Mouse (Mus musculus): ENCODE data around the gene Foxd3. TPM values are rescaled to one million over a fixed set of nuclear protein-coding genes. Genes with fewer than 3 reads are reported as not detected.

Gene Foxd3
- polyA plus RNA-seq, 1 experiment: not detected

DNA sequence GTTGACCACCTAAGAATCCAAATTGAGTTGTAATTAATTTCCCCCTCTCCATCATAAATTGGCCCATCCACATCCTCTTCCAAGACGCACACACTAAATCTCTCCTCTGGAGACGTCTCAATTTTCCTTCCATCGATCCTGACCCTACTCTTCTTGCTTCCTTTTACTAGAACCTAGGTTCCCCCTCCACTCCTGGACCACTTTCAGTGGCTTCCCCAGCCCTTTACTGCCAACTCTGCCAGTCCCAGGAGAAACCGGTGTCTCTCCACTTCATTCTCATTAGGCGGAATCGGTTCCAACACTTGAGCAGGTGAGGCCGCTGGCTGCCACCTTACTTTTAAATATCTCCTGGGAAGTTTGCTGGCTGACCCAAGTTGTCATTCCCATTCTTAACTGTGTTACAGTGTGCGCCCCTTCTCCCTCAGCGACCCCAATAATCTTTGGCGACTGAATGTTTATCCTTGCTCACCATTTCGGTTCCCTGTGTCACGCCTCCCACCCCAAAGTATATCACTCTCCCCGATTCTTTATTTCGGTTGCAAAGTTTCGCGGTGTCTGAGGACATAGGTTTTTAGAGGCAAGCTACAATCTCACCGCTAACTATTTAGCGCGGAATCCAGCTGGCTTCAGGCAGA lies 3.4 kb upstream of the Foxd3 start:
- no peak overlapping the region for H3K4me3 ChIP-seq (ENCODE audit: insufficient read depth, low read depth, low read length)
- H3K4me1 ChIP-seq (ENCODE audit: control insufficient read depth, insufficient read depth, insufficient read length, low read length): no peaks in the 10 kb centered on the region; the same call in 1 of the 2 replicates
- H3K27ac ChIP-seq (replicated peaks; ENCODE audit: low read depth, low read length): no peak overlapping the region

DNA sequence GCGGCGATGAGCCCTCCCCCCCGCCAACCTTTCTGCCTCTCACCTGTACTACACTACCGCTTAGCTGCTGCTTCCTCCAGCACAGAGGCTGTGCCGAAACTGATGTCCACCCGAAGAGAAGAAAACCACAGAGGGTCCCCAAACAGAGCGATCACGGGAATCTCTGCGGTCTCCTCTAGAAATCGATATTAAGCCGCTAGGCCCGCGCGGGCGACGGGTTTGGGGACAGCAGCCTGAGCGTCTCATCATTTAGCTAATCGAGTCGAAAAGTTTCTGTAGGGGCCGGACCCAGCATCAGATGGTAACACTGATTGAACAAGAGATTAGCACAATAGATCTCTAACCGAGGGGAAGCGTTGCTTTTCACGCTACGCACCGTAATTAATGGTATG lies 2.9 kb upstream of the Foxd3 start:
- Histone ChIP-seq H3K4me3 (ENCODE audit: insufficient read depth, low read depth, low read length) (no peak overlapping the region), H3K27ac (replicated peaks; ENCODE audit: low read depth, low read length) (no peak overlapping the region), H3K4me1 (ENCODE audit: control insufficient read depth, insufficient read depth, insufficient read length, low read length) (no peaks in the 10 kb centered on the region; the same call in 1 of the 2 replicates)

DNA sequence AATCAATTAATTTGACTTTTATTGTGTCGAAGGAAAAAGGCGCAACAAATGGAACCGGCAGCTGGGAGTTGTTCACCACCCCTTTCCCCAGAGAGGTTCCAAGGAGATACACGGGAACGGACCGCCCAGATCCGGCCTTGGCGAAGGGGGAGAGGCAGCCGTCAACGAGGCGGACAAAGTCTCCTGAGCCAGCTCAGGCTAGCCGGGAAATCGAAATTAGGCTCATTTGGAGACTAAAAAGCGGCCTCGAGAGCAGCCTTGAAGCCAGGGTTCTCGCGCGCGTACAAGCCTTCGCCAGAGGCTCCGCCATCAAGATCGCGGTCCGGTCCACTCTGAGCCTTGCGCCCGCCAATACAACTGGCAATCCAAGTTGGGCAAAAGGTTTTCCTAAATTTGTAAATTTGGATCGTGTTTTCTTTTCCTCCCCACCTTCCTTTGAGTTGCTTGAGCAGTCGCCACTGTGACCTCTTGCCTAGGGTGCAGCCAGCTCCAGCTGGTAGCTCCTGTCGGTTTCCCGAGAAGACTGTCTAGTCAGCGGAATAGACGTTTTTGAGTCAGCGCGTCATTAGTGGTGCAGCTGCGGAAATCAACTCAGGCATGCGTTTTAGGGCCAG lies 2.4 kb upstream of the Foxd3 start:
- Histone ChIP-seq H3K27ac (replicated peaks; ENCODE audit: low read depth, low read length) (no peak overlapping the region), H3K4me3 (ENCODE audit: insufficient read depth, low read depth, low read length) (no peak overlapping the region), H3K4me1 (ENCODE audit: control insufficient read depth, insufficient read depth, insufficient read length, low read length) (no peaks in the 10 kb centered on the region; the same call in 1 of the 2 replicates)

DNA sequence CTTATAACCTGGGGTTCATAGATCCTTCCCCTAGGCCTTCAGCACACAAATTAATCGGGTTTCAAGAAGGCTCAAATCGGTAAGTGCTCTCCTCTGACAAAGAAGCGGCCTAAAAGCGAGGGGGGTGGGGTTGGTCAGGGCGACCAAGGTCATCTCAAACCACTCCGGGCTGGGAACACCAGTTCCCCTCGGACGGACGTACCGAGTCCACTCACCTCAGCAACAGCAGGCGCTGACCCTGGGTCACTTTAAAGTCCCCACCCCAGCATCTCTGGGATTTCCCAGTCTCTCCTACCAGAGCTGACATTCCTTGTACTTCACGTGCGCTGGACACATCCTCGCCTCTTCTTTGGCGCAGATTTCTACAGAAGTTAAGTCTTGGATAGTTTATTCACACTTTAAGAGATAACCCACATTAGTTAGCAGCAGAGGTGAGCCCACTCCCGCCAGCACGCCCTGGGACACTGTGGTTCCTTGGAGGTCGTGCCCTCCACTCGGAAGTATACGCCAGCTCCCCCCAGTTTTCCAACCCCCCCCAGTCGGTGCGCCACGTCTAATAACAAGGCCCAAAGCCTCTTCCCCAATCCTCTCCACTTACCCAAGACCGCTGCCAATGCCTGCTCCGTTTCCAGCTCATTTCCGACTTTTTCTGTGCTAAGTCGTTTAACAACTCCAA lies 1.3 kb upstream of the Foxd3 start:
- Histone ChIP-seq H3K27ac (replicated peaks; ENCODE audit: low read depth, low read length) (no peak overlapping the region), H3K4me3 (ENCODE audit: insufficient read depth, low read depth, low read length) (no peak overlapping the region), H3K4me1 (ENCODE audit: control insufficient read depth, insufficient read depth, insufficient read length, low read length) (no peaks in the 10 kb centered on the region; the same call in 1 of the 2 replicates)

DNA sequence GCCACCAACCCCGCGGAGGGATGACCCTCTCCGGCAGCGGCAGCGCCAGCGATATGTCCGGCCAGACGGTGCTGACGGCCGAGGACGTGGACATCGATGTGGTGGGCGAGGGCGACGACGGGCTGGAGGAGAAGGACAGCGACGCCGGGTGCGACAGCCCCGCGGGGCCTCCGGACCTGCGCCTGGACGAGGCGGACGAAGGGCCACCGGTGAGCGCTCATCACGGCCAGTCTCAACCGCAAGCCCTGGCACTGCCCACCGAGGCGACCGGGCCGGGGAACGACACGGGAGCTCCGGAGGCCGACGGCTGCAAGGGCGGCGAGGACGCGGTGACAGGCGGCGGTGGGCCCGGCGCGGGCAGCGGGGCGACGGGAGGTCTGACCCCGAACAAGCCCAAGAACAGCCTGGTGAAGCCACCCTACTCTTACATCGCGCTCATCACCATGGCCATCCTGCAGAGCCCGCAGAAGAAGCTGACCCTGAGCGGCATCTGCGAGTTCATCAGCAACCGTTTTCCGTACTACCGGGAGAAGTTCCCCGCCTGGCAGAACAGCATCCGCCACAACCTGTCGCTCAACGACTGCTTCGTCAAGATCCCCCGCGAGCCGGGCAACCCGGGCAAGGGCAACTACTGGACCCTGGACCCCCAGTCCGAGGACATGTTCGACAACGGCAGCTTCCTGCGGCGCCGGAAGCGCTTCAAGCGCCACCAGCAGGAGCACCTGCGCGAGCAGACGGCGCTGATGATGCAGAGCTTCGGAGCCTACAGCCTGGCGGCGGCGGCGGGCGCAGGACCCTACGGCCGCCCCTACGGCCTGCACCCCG lies 718 bp downstream of the Foxd3 start:
- no peak overlapping the region for H3K27ac ChIP-seq (replicated peaks; ENCODE audit: low read depth, low read length)
- H3K4me1 ChIP-seq (ENCODE audit: control insufficient read depth, insufficient read depth, insufficient read length, low read length): no peaks in the 10 kb centered on the region; the same call in 1 of the 2 replicates
- H3K4me3 ChIP-seq (ENCODE audit: insufficient read depth, low read depth, low read length): peak overlapping the region; percentile 27

DNA sequence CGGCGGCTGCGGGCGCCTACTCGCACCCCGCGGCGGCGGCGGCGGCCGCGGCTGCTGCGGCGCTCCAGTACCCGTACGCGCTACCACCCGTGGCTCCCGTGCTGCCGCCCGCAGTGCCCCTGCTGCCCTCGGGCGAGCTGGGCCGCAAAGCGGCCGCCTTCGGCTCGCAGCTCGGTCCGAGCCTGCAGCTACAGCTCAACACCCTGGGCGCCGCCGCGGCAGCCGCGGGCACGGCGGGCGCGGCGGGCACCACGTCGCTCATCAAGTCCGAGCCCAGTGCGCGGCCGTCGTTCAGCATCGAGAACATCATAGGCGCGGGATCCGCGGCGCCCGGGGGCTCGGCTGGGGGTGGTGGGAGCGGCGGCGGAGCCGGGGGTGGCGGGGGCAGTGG lies 1.3 kb downstream of the Foxd3 start:
- no peak overlapping the region for H3K27ac ChIP-seq (replicated peaks; ENCODE audit: low read depth, low read length)
- H3K4me1 ChIP-seq (ENCODE audit: control insufficient read depth, insufficient read depth, insufficient read length, low read length): no peaks in the 10 kb centered on the region; the same call in 1 of the 2 replicates
- peak overlapping the region; percentile 27; the same call in 1 of the 2 replicates for H3K4me3 ChIP-seq (ENCODE audit: insufficient read depth, low read depth, low read length)

DNA sequence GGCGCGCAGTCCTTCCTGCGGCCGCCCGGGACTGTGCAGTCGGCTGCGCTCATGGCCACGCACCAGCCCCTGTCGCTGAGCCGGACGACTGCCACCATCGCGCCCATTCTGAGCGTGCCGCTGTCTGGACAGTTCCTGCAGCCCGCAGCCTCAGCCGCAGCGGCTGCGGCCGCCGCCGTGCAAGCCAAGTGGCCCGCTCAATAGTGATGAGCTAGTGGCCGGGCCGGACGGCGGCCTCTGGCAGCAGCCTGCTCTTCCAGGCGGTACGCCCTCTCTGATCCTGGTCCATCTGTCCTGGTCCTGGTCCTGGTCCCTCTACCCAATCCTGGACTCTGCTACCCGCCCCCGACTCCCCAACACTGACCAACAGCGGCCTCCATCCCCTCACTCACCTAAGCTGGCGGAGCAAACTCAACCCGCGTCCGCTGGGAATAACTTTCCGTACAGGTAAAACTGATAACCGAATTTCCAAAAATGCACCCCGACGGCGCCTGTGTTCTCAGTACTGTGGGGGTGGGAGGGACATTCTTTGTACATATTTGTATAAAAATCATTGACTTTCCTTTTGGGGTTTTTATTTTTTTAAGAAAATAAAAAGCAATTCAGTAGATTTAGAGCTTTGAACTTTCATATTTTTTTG lies 1.9 kb downstream of the Foxd3 start:
- no peaks in the 10 kb centered on the region; the same call in 1 of the 2 replicates for H3K4me1 ChIP-seq (ENCODE audit: control insufficient read depth, insufficient read depth, insufficient read length, low read length)
- peak overlapping the region; percentile 13; the same call in 1 of the 2 replicates for H3K4me3 ChIP-seq (ENCODE audit: insufficient read depth, low read depth, low read length)
- no peak overlapping the region for H3K27ac ChIP-seq (replicated peaks; ENCODE audit: low read depth, low read length)

DNA sequence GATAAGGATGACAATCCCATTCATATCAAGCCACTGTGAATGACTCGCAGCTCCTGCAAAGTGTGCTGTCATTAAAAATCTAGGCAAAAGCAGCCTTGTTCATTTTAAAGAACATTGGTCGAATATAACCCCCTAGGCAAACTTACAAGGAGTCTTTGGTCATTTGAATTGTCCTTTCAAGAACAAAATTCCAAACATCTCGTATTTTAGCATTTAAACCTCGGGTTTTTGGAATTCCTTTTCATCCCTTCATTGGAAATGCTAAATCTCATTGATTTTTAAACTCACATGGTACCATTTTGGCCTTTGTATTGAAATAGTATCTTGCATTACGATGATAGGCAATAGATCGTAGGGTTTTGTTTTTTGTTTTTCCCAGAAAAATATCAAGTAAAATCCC lies 2.8 kb downstream of the Foxd3 start:
- H3K4me1 ChIP-seq (ENCODE audit: control insufficient read depth, insufficient read depth, insufficient read length, low read length): no peaks in the 10 kb centered on the region; the same call in 1 of the 2 replicates
- no peak overlapping the region for H3K4me3 ChIP-seq (ENCODE audit: insufficient read depth, low read depth, low read length)
- no peak overlapping the region for H3K27ac ChIP-seq (replicated peaks; ENCODE audit: low read depth, low read length)

DNA sequence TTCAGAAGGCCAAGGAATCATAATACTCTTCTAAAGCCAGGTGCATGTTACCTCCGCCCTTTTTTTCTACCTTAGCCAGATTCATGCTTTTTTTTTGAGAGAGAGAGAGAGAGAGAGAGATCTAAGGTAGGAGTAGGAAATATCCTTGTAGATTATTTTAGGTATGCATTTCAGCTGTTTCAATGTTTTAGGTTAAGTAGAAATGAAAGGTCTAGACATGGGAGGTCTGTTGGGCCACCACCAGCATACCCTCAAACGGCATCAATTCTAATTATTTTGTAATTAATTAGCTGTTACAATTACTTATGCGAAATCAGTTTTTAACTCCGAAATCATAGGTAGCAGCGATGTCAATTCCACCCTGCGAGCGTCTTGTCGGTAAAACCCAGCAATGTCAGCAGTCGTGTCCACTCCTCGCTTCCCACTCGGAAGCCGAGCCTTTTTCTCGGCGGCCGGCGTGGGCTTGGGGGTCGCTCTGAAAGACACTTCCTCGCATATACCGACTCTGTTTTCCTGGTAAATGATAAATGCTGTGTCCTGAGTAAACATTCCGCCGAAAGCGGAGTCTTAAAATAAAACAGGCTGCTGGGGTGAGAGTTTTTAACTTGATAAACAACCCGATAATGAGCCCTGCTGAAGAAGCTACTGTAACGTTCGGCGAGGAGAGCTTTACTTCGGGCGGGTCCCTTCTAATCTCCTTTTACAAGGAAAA lies 3.4 kb downstream of the Foxd3 start:
- Histone ChIP-seq H3K4me3 (ENCODE audit: insufficient read depth, low read depth, low read length) (no peak overlapping the region), H3K27ac (replicated peaks; ENCODE audit: low read depth, low read length) (no peak overlapping the region), H3K4me1 (ENCODE audit: control insufficient read depth, insufficient read depth, insufficient read length, low read length) (no peaks in the 10 kb centered on the region; the same call in 1 of the 2 replicates)

DNA sequence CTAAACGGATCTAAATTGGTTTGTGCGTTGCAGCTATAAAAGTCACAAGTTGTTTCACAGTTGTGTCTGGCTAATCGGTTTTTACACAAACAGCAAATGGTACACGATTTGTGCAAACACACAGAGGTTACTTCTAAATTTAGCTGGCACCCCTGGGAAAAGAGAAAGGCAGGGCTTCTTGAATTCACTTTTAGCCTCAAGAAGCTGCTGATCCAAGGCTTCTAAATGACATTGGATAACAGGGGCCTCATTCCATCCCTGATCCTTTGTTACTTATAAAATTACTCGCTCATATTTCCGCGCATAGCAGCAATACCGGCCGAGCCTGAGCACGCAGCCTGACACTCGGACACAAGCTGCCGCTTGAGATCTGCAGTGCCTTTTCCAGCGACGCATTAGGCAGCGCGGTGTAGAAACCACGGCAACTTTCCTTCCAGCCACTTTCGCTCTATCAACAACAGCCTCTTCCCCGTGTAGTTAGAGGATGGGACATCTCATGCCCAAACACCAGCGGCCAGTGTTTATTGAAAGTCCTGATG lies 4.0 kb downstream of the Foxd3 start:
- Histone ChIP-seq H3K27ac (replicated peaks; ENCODE audit: low read depth, low read length) (no peak overlapping the region), H3K4me3 (ENCODE audit: insufficient read depth, low read depth, low read length) (no peak overlapping the region), H3K4me1 (ENCODE audit: control insufficient read depth, insufficient read depth, insufficient read length, low read length) (no peaks in the 10 kb centered on the region; the same call in 1 of the 2 replicates)

DNA sequence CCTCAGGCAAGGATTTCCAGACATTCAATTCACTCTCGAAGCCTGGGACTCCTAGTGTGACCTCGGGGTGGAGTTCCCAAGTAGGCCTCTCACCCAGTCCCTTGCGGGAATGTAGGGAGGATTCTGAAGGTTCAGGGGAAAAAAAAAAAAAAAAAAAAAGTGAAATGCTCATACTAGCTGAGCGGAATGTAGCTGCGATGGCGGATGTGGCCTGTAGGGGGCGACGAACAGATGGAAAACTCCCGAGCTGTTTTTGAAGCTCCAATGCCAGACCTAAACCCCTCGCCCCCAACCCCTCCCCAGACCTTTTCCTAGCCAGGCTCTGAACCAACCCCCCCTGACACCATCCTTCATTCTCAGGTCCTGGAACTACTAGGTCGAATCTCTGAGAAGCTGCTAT lies 4.9 kb downstream of the Foxd3 start:
- no peak overlapping the region; the same call in 1 of the 2 replicates for H3K4me3 ChIP-seq (ENCODE audit: insufficient read depth, low read depth, low read length)
- no peaks in the 10 kb centered on the region for H3K4me1 ChIP-seq (ENCODE audit: control insufficient read depth, insufficient read depth, insufficient read length, low read length)
- H3K27ac ChIP-seq (replicated peaks; ENCODE audit: low read depth, low read length): no peak overlapping the region

DNA sequence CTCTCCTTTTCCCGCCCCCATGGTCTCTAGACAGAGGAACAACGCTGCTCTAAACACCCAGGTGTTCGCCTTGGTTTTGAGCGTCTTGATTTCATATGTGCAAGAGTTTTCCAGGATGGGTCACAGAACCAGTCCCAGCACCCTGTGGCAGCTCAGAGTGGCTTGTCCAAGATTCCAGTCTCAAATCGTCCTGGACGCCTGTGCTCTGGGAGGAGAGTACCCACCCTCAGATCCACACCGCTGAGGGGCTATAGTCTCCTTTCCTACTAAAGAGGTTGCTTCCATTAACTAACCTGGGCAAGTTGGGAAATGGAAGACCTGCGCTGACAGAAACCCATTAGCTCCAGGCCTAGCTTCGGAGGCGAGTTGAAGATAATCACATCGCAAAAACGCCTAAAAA lies 5.9 kb downstream of the Foxd3 start:
- no peak overlapping the region for H3K27ac ChIP-seq (replicated peaks; ENCODE audit: low read depth, low read length)
- no peaks in the 10 kb centered on the region for H3K4me1 ChIP-seq (ENCODE audit: control insufficient read depth, insufficient read depth, insufficient read length, low read length)
- no peak overlapping the region for H3K4me3 ChIP-seq (ENCODE audit: insufficient read depth, low read depth, low read length)

DNA sequence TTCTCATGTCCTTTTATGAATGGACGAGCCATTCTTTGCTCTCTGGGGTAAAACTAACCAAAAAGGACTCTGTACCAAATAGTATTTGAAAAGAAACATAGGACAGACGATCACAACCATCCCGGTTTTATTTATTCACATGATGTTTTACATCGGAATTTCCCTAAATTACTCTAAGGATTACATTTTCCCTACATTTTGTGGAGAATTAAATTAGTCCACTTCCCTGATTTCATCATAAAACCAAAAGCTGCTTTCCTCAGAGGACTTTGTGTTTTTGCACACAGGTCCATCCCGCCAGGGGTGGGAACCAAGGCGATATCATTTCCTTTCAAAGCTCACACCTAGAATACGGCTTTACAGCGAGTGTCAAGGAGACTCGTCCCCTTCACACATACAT lies 6.3 kb downstream of the Foxd3 start:
- H3K4me1 ChIP-seq (ENCODE audit: control insufficient read depth, insufficient read depth, insufficient read length, low read length): no peaks in the 10 kb centered on the region
- no peak overlapping the region for H3K4me3 ChIP-seq (ENCODE audit: insufficient read depth, low read depth, low read length)
- H3K27ac ChIP-seq (replicated peaks; ENCODE audit: low read depth, low read length): no peak overlapping the region

Data from brown adipose tissue, adult 24 weeks (tissue).